9 mouse cellular contexts compared by ENCODE assay signal in the genomic region with DNA sequence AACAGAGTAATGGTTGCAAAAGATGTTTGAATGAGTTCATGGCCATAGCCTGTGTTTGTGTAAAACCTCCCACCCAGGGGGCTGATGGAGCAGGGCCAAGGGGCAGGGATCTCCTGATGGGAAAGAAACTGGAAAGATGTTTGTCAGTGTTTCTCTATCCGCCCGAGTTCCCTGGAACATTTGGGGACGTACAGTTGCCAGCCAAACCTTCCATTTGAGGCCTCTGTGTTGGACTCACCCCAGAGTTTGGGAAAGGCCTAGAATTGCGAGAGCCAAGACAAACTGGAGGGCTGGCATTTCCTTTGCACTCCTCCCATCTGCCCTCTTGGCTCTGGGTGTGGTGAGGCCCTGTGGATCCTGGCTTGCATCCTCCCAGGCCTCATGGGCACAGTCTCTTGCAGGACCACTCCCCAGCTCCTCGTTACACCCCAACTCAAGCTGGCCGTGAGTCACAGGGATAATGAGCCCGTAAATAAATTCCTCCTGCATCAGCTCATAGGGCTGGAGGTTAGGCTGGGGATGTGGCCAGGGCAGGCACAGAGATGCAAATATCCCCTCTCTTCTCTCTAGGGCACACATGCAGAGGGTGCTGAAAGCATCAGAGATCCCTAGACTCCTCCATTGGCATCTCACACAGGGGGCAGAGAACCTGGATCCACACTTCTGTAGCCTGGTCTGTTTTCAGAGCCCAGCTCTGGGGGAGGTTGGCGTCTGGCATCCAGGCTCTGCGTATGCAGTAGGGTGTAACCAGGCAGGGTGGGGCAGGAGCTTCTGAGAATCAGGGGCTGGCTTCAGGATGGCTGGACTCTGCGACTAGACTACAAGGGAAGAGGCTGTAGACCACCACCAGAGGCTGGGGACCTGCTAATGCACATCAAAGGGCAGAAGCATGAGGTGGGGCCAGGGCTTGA.
A peak's percentile ranks its signal among the peaks of the same experiment; 100 is the strongest.
DNase-seq lines count a peak whose midpoint lies in the region; ATAC-seq and TF ChIP-seq lines count a peak whose summit lies in the region.
"Had no signal": no experiment of that assay in that cellular context is flagged by ENCODE, and none has a peak within 500 bp of the region (broad histone marks: within the 10 kb centered on the region; RNA-seq: fewer than 3 reads in every experiment).

No protein-coding gene starts in this region.

- peaks cover 6% of the 10 kb centered on the region for H3K9me3 ChIP-seq in hindbrain, embryonic 10.5 days
- H3K9me3 ChIP-seq in hindbrain, embryonic 13.5 days = no peaks in the 10 kb centered on the region
- no peaks in the 10 kb centered on the region; the same call in 1 of the 2 replicates for H3K9me3 ChIP-seq in hindbrain, embryonic 15.5 days

- peaks cover 4% of the 10 kb centered on the region; the same call in 1 of the 2 replicates for H3K27me3 ChIP-seq in hindbrain, embryonic 10.5 days (ENCODE audit: insufficient read depth, poor library complexity, severe bottlenecking)
- no peaks in the 10 kb centered on the region for H3K27me3 ChIP-seq in hindbrain, embryonic 13.5 days
- no peaks in the 10 kb centered on the region for H3K27me3 ChIP-seq in hindbrain, embryonic 15.5 days

- WGBS in hindbrain, embryonic 10.5 days = 60% methylated on average over 10 of the region's 10 CpGs
- WGBS in hindbrain, embryonic 13.5 days = 40% methylated on average over 10 of the region's 10 CpGs
- WGBS in hindbrain, embryonic 15.5 days = 48% methylated on average over 10 of the region's 10 CpGs
- 64% methylated on average over 10 of the region's 10 CpGs for WGBS in olfactory bulb, adult 2 months

- no peak for TF ChIP-seq POLR2A in embryonic fibroblast, embryonic 13.5 days (IDR thresholded peaks at IDR 0.05; ENCODE audit: low read depth, low read length)
- no peak for TF ChIP-seq POLR2A in olfactory bulb, adult 2 months (IDR thresholded peaks at IDR 0.05; ENCODE audit: insufficient read depth, low read depth, low read length)

- DNase-seq in hindbrain, embryonic 10.5 days (ENCODE audit: low spot score) = no peak
- DNase-seq in ZHBTc4 (ENCODE audit: low read depth, low spot score) = peak; percentile 25
- DNase-seq in retina, postnatal 1 day = no peak
- no peak for DNase-seq in thymus, postnatal 10 days (ENCODE audit: low spot score in 2 of 2)

- peaks cover 14% of the 10 kb centered on the region for H3K4me1 ChIP-seq in hindbrain, embryonic 10.5 days (replicated peaks)
- H3K4me1 ChIP-seq in hindbrain, embryonic 13.5 days (replicated peaks) = peaks cover 11% of the 10 kb centered on the region; the same call in 1 of the 2 replicates
- H3K4me1 ChIP-seq in embryonic fibroblast, embryonic 13.5 days (ENCODE audit: control insufficient read depth, insufficient read depth, low read length) = peaks cover 12% of the 10 kb centered on the region
- peaks cover 14% of the 10 kb centered on the region; the same call in 1 of the 2 replicates for H3K4me1 ChIP-seq in hindbrain, embryonic 15.5 days (replicated peaks)
- peaks cover 9% of the 10 kb centered on the region for H3K4me1 ChIP-seq in olfactory bulb, adult 2 months (ENCODE audit: control insufficient read depth, insufficient read depth, low read length)

- ATAC-seq in hindbrain, embryonic 13.5 days (ENCODE audit: low FRiP score) = no peak
- peak; percentile 81; the same call in 1 of the 2 replicates for ATAC-seq in hindbrain, embryonic 15.5 days (ENCODE audit: low FRiP score, low read depth)

- peak overlapping the region; percentile 66 for H3K27ac ChIP-seq in hindbrain, embryonic 10.5 days
- no peak overlapping the region for H3K27ac ChIP-seq in hindbrain, embryonic 13.5 days
- peak overlapping the region; percentile 65 for H3K27ac ChIP-seq in embryonic fibroblast, embryonic 13.5 days (ENCODE audit: insufficient read depth, low read length)
- peak overlapping the region; percentile 50 for H3K27ac ChIP-seq in hindbrain, embryonic 15.5 days (replicated peaks)
- peak overlapping the region; percentile 16; the same call in 1 of the 2 replicates for H3K27ac ChIP-seq in olfactory bulb, adult 2 months (ENCODE audit: insufficient read depth, low read depth, low read length)

- H3K4me3 ChIP-seq in hindbrain, embryonic 10.5 days = no peak overlapping the region
- H3K4me3 ChIP-seq in hindbrain, embryonic 13.5 days = no peak overlapping the region
- no peak overlapping the region for H3K4me3 ChIP-seq in embryonic fibroblast, embryonic 13.5 days (ENCODE audit: insufficient read depth, low read length)
- no peak overlapping the region for H3K4me3 ChIP-seq in hindbrain, embryonic 15.5 days
- no peak overlapping the region for H3K4me3 ChIP-seq in olfactory bulb, adult 2 months (ENCODE audit: insufficient read depth, low read depth, low read length)

- no peaks in the 10 kb centered on the region for H3K36me3 ChIP-seq in hindbrain, embryonic 10.5 days
- no peaks in the 10 kb centered on the region for H3K36me3 ChIP-seq in hindbrain, embryonic 13.5 days
- H3K36me3 ChIP-seq in hindbrain, embryonic 15.5 days = no peaks in the 10 kb centered on the region
- H3K36me3 ChIP-seq: G1E had no signal

- H3K4me2 ChIP-seq in hindbrain, embryonic 13.5 days = no peak overlapping the region
- H3K4me2 ChIP-seq in hindbrain, embryonic 15.5 days = no peak overlapping the region

- no peak overlapping the region for H3K9ac ChIP-seq in hindbrain, embryonic 13.5 days
- H3K9ac ChIP-seq in hindbrain, embryonic 15.5 days = no peak overlapping the region

- TF ChIP-seq CTCF in embryonic fibroblast, embryonic 13.5 days (IDR thresholded peaks at IDR 0.05; ENCODE audit: borderline replicate concordance, insufficient read depth, low read length) = no peak
- TF ChIP-seq CTCF in olfactory bulb, adult 2 months (IDR thresholded peaks at IDR 0.05; ENCODE audit: insufficient read depth, low read depth, low read length) = no peak
